Mouse (Mus musculus) cerebellum, adult 2 months (tissue): ENCODE results near the gene Natd1.

ENCODE experiments used
- CTCF ChIP-seq: fragments of 200-500 bp; IDR thresholded peaks from 2 replicates; pipeline ENCODE4 v1.5.1; 2011; ENCODE audit warnings: low read depth, mild to moderate bottlenecking, control low read depth, low read length, moderate library complexity, borderline replicate concordance; ENCODE audit not compliant: insufficient read depth
- POLR2A ChIP-seq: fragments of 200-500 bp; IDR thresholded peaks from 2 replicates; pipeline ENCODE4 v1.6.1; 2011; ENCODE audit warnings: low read length, control low read depth, borderline replicate concordance; ENCODE audit not compliant: insufficient read depth

- TF ChIP-seq CTCF (no peak), POLR2A (no peak)
Observed at GRCm38 (mm10) chr11:60952362-60952761, 37.8 kb upstream of the Natd1 start.
